Mouse (Mus musculus): ENCODE measurements around the gene Olfr410. TPM values are rescaled to one million over a fixed set of nuclear protein-coding genes. Genes with fewer than 3 reads are reported as not detected.

Olfr410 gene
- not detected for total RNA-seq (2021)

DNA sequence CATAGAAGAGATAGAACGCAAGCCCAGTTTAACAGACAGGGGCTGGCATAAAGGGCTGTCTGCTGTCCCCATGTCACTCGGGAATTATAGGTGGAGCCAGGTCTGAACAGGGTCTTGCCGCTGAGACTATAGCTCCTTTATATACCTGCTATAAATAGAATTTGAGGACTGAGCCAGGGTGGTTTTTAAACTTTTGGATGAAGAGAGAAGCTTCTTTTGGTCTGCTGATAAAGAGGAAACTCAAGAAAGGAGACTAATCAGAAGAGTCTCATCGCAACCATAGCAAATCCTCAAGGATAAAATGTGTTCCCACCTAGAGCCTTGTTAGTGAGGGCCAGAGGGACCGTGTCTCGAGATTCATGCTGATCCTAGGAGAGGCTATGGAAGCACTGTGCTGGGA lies at the start of gene Olfr410:
TSS of gene Olfr410 (minus strand) at position 101 of the 400 bp plus-strand sequence.
- no peak for DNase-seq

DNA sequence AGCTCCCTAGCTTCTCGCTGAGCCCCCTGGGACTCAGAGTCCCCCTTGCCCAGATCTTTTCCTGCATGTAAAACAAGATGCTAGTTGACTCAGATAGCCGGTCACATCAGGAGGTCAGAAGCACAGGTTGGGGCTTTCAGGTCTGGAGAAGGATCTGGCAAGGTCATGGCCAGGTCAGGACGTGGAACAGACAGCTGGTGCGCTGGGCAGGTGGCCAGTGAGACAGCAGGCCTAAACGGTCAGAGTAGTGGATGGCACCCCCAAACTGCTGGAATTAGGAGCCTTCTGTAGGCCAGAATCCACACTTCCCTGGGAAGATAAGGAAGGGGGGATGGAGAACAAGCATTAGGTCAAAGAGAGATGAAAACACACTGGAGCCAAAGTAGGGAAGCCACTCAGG lies 49.4 kb upstream of the Olfr410 start:
- DNase-seq = no peak

DNA sequence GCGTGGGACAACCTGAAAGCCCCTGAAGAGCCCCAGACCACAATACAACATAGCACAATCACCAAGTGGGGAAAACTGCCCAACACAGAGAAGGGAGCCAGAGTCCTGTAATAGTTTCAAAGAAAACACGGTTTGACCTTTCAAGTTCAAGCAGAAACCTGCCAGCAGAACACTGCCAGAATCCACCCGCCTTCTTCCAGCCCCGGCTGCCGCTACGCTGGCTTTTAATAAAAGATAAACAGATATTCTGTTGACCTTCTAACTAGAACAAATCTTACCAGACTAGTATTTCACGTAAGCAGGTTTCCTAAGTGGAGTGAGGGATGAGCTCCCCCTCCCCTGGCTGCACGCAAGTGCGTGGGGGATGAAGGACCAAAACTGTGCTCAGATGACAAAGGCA lies 47.8 kb upstream of the Olfr410 start:
- peak; percentile 30 for DNase-seq

DNA sequence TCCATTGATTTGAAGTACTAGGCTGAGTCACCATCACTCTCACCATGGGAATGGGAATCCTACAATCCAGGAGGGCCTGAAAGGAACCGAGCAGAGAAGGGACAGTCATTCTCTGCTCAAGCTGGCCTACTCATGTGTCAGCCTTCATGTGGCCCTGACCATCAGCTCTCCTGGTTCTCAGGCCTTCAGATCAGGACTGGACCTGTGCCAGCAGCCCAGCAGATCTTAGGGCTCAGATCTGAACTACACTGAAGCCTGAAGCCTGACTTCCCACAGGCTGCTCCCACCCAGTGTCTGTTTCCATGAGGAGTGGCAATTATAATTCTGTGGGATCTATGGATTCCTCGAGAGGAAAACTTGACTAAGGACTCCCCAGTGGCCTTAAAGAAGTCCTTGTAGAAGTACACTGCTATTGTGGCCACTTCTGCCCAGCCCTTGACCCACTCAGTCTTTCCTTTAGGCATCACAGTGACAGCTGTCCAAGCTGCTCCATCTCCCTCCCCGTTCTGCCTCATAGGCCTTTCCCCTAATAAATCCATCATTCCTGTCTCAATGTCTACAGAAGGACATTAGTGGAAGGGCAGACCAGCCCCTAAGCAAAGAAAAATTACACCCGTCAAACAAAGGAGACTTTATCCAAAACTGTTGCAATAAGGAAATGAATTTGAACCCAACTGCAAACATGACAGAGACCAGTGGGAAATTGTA lies 41.5 kb upstream of the Olfr410 start:
- no peak for DNase-seq

DNA sequence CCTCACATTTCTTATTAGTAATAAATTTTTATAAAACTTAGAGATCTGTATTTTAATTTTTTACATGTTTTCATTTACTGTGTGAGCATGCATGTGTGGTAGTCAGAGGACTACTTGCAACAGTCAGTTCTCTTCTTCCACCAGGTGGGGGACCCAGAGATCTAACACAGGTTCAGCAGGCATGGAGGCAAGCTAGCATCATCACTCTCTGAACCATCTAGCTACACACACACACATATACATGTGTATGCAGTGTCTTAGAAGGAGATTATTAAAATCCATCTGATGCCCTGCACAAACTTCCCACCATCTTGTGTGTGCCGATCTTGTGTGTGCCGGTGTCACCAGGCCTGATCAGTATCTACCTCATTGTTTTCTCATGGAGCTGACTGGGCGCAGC lies 39.0 kb upstream of the Olfr410 start:
- peak; percentile 73 for DNase-seq

DNA sequence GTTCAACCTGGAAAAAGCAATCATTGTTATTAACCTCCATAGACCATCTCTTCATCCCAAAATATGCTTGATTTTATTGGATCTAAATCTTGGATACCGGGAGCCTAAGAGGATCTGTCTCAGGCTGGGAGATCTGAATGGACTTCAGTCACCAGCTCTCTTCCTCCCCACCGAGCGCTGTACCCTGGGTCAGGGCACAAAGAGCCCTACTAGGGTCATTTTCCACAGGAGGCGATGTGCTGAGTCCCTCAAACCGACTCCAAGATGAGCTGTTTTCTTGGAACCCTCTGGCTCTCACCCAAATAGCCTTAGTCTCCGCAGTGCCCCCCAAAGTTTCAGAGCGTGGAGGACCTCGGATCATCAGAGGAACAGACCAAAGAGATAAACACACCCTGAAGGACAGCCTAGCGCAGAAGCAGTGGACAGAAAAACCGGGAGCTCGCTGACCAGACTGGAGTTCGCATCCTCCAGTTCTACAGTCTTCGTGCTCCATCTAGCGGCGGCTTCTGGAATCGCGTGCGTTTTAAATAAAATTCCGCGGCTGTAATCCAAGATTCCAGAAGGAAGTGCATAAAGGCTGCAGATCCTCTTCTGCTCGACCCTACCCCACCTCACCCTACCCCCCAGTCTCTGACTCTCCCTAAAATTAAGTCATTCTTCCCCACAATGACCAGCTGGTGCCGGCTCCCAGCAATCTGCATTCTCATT lies 33.7 kb upstream of the Olfr410 start:
- peak; percentile 86 for DNase-seq

DNA sequence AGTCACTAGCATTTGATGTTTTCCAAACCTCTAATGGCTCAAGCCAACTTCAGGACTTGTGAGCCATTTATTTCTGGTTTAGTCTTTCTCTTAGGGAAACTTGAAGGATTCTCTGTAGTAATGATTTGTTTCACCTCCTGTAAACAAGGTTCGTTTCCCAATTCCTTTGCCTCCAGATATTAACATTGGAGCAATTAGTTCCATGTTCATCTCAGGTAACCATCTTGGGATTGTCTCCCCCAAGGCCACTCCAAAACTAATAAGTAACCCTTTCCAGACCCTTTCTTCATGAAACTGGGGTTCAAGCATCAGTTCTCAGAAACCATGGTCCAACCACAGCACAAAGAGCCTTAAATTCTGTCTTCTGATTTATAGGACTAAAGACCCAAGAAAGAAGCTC lies 23.9 kb upstream of the Olfr410 start, which contains the start of gene Olfr412:
TSS of gene Olfr412 (plus strand) at position 301 of the 400 bp plus-strand sequence.
- no peak for DNase-seq

DNA sequence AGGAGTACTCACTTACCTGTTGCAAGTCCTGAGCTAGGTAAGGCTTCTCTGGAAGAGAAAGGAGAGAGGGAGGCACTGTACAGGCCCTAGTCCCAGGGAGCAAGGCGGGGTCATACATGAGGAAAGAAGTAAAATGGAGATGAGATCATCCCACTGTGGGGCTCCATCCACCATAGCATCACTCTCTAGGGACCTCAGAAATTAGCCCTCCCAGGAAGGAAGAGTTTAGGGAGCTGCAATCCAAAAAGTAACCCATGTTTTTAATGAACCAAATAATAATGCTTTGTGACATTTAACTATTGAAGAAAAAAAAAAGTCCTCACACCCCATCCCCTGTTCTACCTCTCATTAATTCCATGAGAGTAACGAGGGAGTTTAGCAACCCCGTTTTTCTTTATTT lies 14.7 kb upstream of the Olfr410 start, which contains the start of gene Olfr411:
TSS of gene Olfr411 (minus strand) at position 101 of the 400 bp plus-strand sequence.
- no peak for DNase-seq

DNA sequence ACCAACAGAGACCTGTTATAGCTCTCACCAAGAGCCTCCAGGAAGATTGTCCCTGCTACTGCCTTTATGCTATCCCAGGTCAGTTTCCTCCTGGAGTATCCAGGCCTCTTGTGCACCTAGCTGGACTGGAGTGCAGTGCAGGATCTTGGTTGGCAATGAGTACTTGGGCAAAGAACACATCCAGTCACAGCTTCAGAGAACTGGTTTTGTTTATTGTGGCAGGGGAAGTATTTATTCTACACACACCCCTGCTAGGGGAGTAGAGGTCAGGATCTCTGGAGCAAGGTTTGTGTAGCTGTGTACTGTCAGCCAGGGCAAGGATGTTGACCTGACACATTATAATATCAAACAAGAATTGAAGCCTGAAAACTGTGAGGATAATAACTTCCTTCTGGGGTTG lies 9.1 kb downstream of the Olfr410 start:
- no peak for DNase-seq

DNA sequence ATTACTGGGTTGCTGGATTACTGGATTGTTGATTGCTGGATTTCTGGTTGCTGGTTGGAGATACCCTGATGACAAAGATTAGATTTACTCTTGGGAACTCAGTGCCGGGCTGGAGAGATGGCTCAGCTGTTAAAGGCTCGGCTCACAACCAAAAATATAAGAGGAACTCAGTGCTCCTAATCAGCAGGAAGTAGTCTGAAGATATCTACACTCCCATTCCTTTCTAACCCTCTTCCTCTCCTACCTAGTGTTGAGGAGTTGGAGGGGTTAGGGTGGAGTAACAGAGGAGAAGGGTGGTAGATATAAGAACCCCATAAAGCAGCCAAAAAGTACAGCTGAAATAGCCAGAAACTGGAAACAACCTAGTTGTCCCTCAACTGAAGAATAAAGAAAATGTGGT lies 11.8 kb downstream of the Olfr410 start:
- no peak for DNase-seq

DNA sequence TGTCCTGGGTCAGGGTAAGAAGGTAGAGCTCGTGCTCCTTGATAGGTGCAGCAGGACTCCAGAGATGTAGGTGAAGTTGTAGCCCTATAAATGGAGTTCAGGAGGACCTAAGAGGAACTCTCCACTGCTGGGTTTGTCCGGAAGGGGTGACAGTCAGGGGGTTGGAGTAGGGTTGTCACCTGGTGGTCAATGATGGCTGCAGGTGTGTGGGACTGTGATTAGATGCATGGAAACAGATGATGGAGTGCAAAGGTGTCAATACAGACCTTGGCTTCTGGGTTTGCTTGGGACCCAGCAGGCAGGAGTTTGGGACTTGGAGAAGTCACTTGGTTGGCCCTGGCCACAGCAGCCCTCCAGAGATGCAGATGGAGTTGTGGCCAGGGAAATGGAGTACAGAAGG lies 50.6 kb downstream of the Olfr410 start:
- DNase-seq = no peak

DNA sequence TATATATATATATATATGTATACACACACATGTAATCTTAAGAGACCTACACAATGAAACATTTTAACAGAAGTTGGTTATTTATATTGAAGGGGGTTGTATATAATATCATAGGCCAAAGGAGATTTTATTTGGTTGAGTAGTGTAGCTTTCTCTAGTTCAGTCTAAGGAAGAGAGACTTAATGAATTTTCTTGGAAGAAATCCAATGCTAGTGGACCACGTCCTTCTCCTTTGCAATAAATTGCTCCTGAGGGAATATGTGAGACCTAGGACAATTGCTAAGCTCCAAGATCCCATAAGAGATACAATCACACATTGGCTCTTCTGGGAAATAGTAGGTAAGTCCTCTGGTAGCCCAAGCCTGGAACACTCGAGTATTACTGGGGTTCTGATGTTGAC lies 54.4 kb downstream of the Olfr410 start, which contains the start of gene Olfr59:
TSS of gene Olfr59 (plus strand) at position 301 of the 400 bp plus-strand sequence.
- DNase-seq = no peak

Other genes starting within 250 kb of the Olfr410 start
- gene Olfr401, start 224.3 kb downstream of the Olfr410 start, total RNA-seq (2021) = not detected
- gene Olfr402, start 184.5 kb downstream of the Olfr410 start, total RNA-seq (2021) = not detected
- not detected for gene Olfr403, start 151.8 kb downstream of the Olfr410 start, total RNA-seq (2021)
- not detected for gene Olfr43, start 126.7 kb downstream of the Olfr410 start, total RNA-seq (2021)
- gene Olfr406, start 78.2 kb downstream of the Olfr410 start, total RNA-seq (2021) = not detected
- gene Olfr59, start 54.3 kb downstream of the Olfr410 start, total RNA-seq (2021) = not detected
- gene Olfr411, start 14.6 kb upstream of the Olfr410 start, total RNA-seq (2021) = not detected
- not detected for gene Olfr412, start 24.0 kb upstream of the Olfr410 start, total RNA-seq (2021)